Mouse (Mus musculus) myocyte (in vitro differentiated cells): ENCODE data around the gene D630045J12Rik. TPM values are rescaled to one million over a fixed set of nuclear protein-coding genes. Genes with fewer than 3 reads are reported as not detected.

Experiments
- H3K27me3 ChIP-seq: one replicate; pipeline ENCODE4 v1.6.1; 2011; ENCODE audit not compliant: control insufficient read depth, insufficient read depth, insufficient read length
- H3K36me3 ChIP-seq: one replicate; pipeline ENCODE4 v1.6.1; 2011; ENCODE audit not compliant: control insufficient read depth, insufficient read depth
- H3K4me2 ChIP-seq: one replicate; pipeline ENCODE4 v1.6.1; 2011; ENCODE audit warnings: low read depth, control low read depth
- H3K4me3 ChIP-seq: one replicate; pipeline ENCODE4 v1.5.1; 2011; ENCODE audit warnings: mild to moderate bottlenecking, control low read depth, moderate library complexity
- H3K79me2 ChIP-seq: one replicate; pipeline ENCODE4 v1.6.1; 2011; ENCODE audit not compliant: control insufficient read depth, insufficient read depth
- H3ac ChIP-seq: one replicate; pipeline ENCODE4 v1.6.1; 2011; ENCODE audit not compliant: control insufficient read depth, insufficient read length
- CEBPB ChIP-seq: IDR thresholded peaks from 2 replicates; pipeline ENCODE4 v1.6.1; 2011; ENCODE audit warnings: mild to moderate bottlenecking, moderate library complexity; ENCODE audit not compliant: poor library complexity, insufficient read depth, severe bottlenecking
- E2F4 ChIP-seq: IDR thresholded peaks from one replicate; pipeline ENCODE4 v1.6.1; 2011; ENCODE audit warnings: mild to moderate bottlenecking, control low read depth, moderate library complexity; ENCODE audit not compliant: insufficient read depth
- MAX ChIP-seq: IDR thresholded peaks from one replicate; pipeline ENCODE4 v1.6.1; 2011; ENCODE audit warnings: low read depth, mild to moderate bottlenecking, control low read depth
- MYOD1 ChIP-seq, 3 experiments: IDR thresholded peaks; one replicate each; pipeline ENCODE4 v1.6.1; 2011; ENCODE audit warnings: control low read depth in 2 of 3, low read depth in 2 of 3, mild to moderate bottlenecking in 2 of 3, moderate library complexity in 1 of 3; ENCODE audit not compliant: insufficient read length in 2 of 3, control insufficient read depth in 1 of 3
- MYOG ChIP-seq, 3 experiments: IDR thresholded peaks; one replicate each; pipeline ENCODE4 v1.6.1; 2011; ENCODE audit warnings: control low read depth in 2 of 3, low read depth in 2 of 3, mild to moderate bottlenecking in 2 of 3; ENCODE audit not compliant: insufficient read length in 2 of 3, control insufficient read depth in 1 of 3, insufficient read depth in 1 of 3
- POLR2A ChIP-seq: IDR thresholded peaks from one replicate; pipeline ENCODE4 v1.6.1; 2011; ENCODE audit warnings: low read depth, mild to moderate bottlenecking, control low read depth, moderate library complexity; ENCODE audit not compliant: insufficient read length
- POLR2AphosphoS2 ChIP-seq: IDR thresholded peaks from one replicate; pipeline ENCODE4 v1.6.1; 2011; ENCODE audit warnings: low read depth, control low read depth; ENCODE audit not compliant: insufficient read length
- REST ChIP-seq: IDR thresholded peaks from one replicate; pipeline ENCODE4 v1.6.1; 2011; ENCODE audit warnings: mild to moderate bottlenecking, control low read depth, moderate library complexity; ENCODE audit not compliant: insufficient read depth, insufficient read length
- SRF ChIP-seq: IDR thresholded peaks from one replicate; pipeline ENCODE4 v1.6.1; 2011; ENCODE audit warnings: low read depth; ENCODE audit not compliant: control insufficient read depth, insufficient read length
- TCF12 ChIP-seq: IDR thresholded peaks from one replicate; pipeline ENCODE4 v1.6.1; 2011; ENCODE audit warnings: mild to moderate bottlenecking, control low read depth; ENCODE audit not compliant: poor library complexity, insufficient read depth, severe bottlenecking
- TCF3 ChIP-seq: IDR thresholded peaks from one replicate; pipeline ENCODE4 v1.6.1; 2011; ENCODE audit warnings: low read depth, control low read depth; ENCODE audit not compliant: insufficient read length
- USF1 ChIP-seq: IDR thresholded peaks from one replicate; pipeline ENCODE4 v1.6.1; 2011; ENCODE audit warnings: low read depth, mild to moderate bottlenecking, control low read depth, moderate library complexity
- polyA plus RNA-seq: library from polyadenylated mRNA; unstranded; fragments of >200 nt; fragmentation: generic; extraction: Trizol; gene quantifications from one replicate; pipeline ENCODE4 v1.2.1, GENCODE M21; 2012; ENCODE audit warnings: missing spikeins

The D630045J12Rik gene
- polyA plus RNA-seq, 1 experiment, result 0.77 TPM

DNA sequence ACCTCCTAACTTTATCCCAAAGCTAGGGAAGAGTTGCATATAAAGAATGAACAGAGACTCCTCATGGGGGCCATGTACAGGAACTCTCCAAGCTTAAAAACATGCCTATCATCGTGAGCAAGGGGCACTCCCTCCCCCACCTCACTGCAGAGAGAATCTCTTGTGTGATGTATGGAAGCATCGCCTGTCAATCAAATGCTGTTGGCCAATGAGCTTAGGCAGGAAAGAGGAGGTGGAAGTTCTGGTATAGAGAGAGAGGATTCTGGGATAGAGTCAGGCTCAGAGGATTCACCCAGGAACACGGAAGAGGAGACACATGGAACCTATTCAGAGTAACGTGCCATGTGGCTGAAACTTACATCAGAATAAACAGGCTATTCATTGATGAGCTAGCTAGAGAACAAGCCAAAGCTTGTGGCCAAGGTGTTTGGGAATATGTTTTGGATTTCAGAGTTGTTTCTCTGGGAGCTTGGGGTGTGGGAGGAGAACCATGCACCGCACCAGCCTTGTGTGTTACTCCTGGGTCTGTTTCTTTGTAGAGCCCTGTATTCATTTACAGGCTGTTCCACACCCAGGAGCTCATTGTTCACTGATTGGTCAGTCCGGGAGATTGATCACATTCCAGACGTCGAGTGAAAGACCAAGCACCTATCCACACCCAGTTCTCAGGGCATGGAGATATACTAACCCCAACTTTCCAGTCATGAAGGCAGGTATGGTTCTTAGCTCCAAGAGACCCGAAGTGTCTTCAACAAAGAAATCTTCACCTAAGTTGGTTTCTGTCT lies 166.4 kb downstream of the D630045J12Rik start:
- no peaks in the 10 kb centered on the region for H3K79me2 ChIP-seq
- H3ac ChIP-seq, result no peak overlapping the region
- no peaks in the 10 kb centered on the region for H3K36me3 ChIP-seq
- H3K27me3 ChIP-seq, result no peaks in the 10 kb centered on the region
- H3K4me2 ChIP-seq, result no peak overlapping the region
- TF ChIP-seq CEBPB (no peak), SRF (no peak), POLR2A (no peak), MYOG (IDR thresholded peaks at IDR 0.05; ENCODE audit: control insufficient read depth in 1 of 3, insufficient read depth in 1 of 3, insufficient read length in 2 of 3, low read depth in 2 of 3) (no peak), TCF3 (no peak), REST (no peak), POLR2AphosphoS2 (no peak)
- H3K4me3 ChIP-seq, result no peak overlapping the region

DNA sequence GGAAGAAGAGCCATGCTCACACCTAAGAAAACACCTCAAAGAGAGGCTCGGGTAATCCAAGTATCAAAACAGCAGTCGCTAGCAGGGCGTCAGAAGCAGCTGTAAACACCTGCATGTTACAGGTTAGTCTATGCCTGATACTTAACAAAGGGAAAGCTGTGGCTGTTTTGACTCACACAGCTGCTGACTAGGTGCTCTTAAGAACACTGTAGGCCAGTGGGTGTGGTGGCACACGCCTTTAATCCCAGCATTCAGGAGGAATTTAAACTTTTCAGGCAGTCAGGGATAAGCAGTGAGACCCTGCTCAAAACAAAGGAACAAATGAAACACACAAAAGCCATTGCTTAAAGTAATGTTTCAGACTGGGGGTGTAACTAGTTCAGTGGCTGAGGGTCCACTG lies 170.6 kb downstream of the D630045J12Rik start:
- Histone ChIP-seq H3K36me3 (no peaks in the 10 kb centered on the region), H3K4me2 (no peak overlapping the region), H3K79me2 (no peaks in the 10 kb centered on the region), H3K27me3 (no peaks in the 10 kb centered on the region), H3K4me3 (no peak overlapping the region), H3ac (no peak overlapping the region)
- TF ChIP-seq CEBPB (no peak), POLR2AphosphoS2 (no peak)

DNA sequence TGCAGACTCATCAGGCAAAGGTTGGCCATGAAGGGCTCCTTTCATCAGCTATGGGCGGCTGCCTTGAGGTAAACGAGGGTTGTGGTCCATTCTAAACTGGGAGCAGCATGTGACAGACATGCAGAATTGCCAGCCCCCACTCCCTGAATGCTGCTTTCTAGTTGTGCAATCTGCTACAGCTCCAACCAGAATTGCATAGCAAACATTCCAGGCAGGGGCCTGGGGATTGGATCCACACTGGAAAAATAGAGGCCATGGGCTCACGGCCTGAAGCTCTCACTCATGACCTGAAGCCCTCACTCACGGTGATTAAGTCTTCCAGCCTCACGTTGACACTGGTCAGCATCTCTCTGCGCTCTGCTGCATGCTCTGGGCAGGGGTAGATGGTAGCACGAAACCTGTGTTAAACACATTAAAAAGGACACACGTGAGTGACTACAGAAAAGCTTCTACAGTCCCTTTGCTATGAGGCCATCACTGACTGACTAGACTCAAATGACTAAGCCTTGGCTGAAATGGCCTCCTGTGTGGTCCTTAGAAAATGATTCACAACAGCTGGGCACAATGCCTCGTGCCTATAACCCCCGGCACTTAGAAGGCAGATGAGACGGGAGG lies 172.0 kb downstream of the D630045J12Rik start:
- no peak overlapping the region for H3K4me2 ChIP-seq
- no peaks in the 10 kb centered on the region for H3K27me3 ChIP-seq
- no peaks in the 10 kb centered on the region for H3K36me3 ChIP-seq
- TF ChIP-seq SRF, result no peak
- no peak for TF ChIP-seq MAX
- H3ac ChIP-seq, result no peak overlapping the region
- no peak overlapping the region for H3K4me3 ChIP-seq
- no peaks in the 10 kb centered on the region for H3K79me2 ChIP-seq

DNA sequence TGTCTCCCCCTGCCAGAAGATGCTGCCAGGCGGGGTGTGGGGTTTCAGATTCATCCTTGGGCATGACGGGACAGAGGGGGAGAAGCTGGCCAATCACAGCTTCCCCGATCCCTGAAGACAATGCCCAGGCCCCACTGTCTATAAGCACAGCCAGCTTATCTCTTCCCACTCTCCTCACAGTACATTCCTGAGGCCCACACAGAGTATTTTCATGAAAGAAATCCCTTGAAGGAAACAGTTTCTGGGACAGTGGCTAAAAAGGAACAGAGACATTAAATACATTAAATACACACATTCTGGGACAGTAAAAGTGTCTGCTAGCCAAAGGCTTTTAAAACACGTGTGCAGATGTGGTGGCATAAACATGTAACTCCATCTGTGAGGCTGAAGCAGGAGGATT lies 173.4 kb downstream of the D630045J12Rik start:
- TF ChIP-seq TCF12 (no peak), POLR2A (no peak), MYOD1 (IDR thresholded peaks at IDR 0.05; ENCODE audit: control insufficient read depth in 1 of 3, insufficient read length in 2 of 3, low read depth in 2 of 3) (no peak), E2F4 (no peak), CEBPB (no peak), MYOG (IDR thresholded peaks at IDR 0.05; ENCODE audit: control insufficient read depth in 1 of 3, insufficient read depth in 1 of 3, insufficient read length in 2 of 3, low read depth in 2 of 3) (no peak), REST (no peak), USF1 (no peak), TCF3 (no peak), SRF (no peak), POLR2AphosphoS2 (no peak), MAX (no peak)
- H3K4me3 ChIP-seq, result no peak overlapping the region
- H3K79me2 ChIP-seq, result no peaks in the 10 kb centered on the region
- no peak overlapping the region for H3K4me2 ChIP-seq
- H3ac ChIP-seq, result no peak overlapping the region
- H3K36me3 ChIP-seq, result no peaks in the 10 kb centered on the region
- H3K27me3 ChIP-seq, result no peaks in the 10 kb centered on the region

DNA sequence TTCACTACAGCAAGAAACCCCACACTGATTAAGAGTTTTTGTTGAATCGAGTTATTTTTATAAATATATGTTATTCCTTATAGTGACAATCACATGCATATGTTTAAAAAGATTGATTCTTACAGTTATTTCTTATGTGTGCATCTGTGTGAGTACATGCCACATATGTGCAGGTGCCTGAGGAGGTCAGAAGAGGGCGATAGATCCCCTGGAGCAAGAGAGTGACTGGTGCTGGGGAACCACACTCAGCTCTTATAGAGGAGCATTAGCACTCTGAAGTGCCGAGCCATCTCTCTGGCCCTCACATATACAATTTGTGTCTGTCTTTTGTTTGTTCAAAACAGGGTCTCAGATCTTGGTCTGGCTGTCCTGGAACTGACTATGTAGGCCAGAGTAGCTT lies 180.2 kb downstream of the D630045J12Rik start:
- TF ChIP-seq REST (no peak), E2F4 (no peak)
- H3K4me3 ChIP-seq, result no peak overlapping the region
- no peaks in the 10 kb centered on the region for H3K36me3 ChIP-seq
- no peak overlapping the region for H3ac ChIP-seq
- H3K27me3 ChIP-seq, result no peaks in the 10 kb centered on the region
- no peaks in the 10 kb centered on the region for H3K79me2 ChIP-seq
- no peak overlapping the region for H3K4me2 ChIP-seq

Other genes with a start within 250 kb of the D630045J12Rik start
- not detected for gene Svopl, start 207.0 kb downstream of the D630045J12Rik start, polyA plus RNA-seq
- not detected for gene Tmem213, start 144.8 kb downstream of the D630045J12Rik start, polyA plus RNA-seq
- gene Atp6v0a4, start 129.4 kb downstream of the D630045J12Rik start, polyA plus RNA-seq, result 0.01 TPM
- 0.92 TPM for gene Zc3hav1l, start 45.2 kb upstream of the D630045J12Rik start, polyA plus RNA-seq
- 45.0 TPM for gene Zc3hav1, start 100.6 kb upstream of the D630045J12Rik start, polyA plus RNA-seq
- 2.3 TPM for gene Ttc26, start 127.5 kb upstream of the D630045J12Rik start, polyA plus RNA-seq
- gene Ubn2, start 179.9 kb upstream of the D630045J12Rik start, polyA plus RNA-seq, result 2.3 TPM